Comparison of ENCODE assay signal across 8 mouse cellular contexts in genomic region chr4:155694111-155694481, GRCm38 (mm10). TPM values are rescaled to one million over a fixed set of nuclear protein-coding genes. Genes with fewer than 3 reads are reported as not detected.
DNase-seq lines count a peak whose midpoint lies in the region; ATAC-seq and TF ChIP-seq lines count a peak whose summit lies in the region.

Gene Fndc10 (plus strand): TSS chr4:155694342.

- peak within 1 kb of the TSS; percentile 96 for H3K4me2 ChIP-seq in lung, postnatal 0 days (replicated peaks; ENCODE audit: low read depth, low read length)

- H3K9me3 ChIP-seq in MEL (replicated peaks; ENCODE audit: insufficient read depth, low read length), result no peaks in the 10 kb centered on the region
- no peaks in the 10 kb centered on the region for H3K9me3 ChIP-seq in hindbrain, embryonic 10.5 days
- H3K9me3 ChIP-seq in lung, postnatal 0 days (ENCODE audit: low read length), result no peaks in the 10 kb centered on the region

- TF ChIP-seq RAD21 in MEL (IDR thresholded peaks at IDR 0.05; ENCODE audit: low read depth, low read length), result no peak

- H3K4me1 ChIP-seq in MEL (ENCODE audit: control insufficient read depth in 1 of 2, insufficient read depth in 2 of 2, low read length in 2 of 2), result peaks cover 0 to 9% of the 10 kb centered on the region in 2 experiments; a peak in 1 of 4 replicates
- H3K4me1 ChIP-seq in cerebellum, adult 2 months (ENCODE audit: control insufficient read depth, insufficient read depth, low read length), result peaks cover 29% of the 10 kb centered on the region
- peaks cover 23% of the 10 kb centered on the region for H3K4me1 ChIP-seq in hindbrain, embryonic 10.5 days (replicated peaks)
- H3K4me1 ChIP-seq in lung, postnatal 0 days (ENCODE audit: insufficient read depth, low read depth, low read length), result peaks cover 4% of the 10 kb centered on the region; the same call in 1 of the 2 replicates

- H3K4me3 ChIP-seq in MEL (ENCODE audit: control insufficient read depth in 1 of 2, insufficient read depth in 1 of 2, low read depth in 2 of 2, low read length in 2 of 2), result peak within 1 kb of the TSS; percentile 53 to 70
- peak within 1 kb of the TSS; percentile 57 for H3K4me3 ChIP-seq in cerebellum, adult 2 months (replicated peaks; ENCODE audit: insufficient read depth, low read depth, low read length)
- peak within 1 kb of the TSS; percentile 79 for H3K4me3 ChIP-seq in hindbrain, embryonic 10.5 days
- peak within 1 kb of the TSS; percentile 62 for H3K4me3 ChIP-seq in lung, postnatal 0 days (ENCODE audit: low read depth, low read length)

- no peak for TF ChIP-seq POLR2A in MEL (IDR thresholded peaks at IDR 0.05; ENCODE audit: control insufficient read depth in 1 of 2, insufficient read depth in 1 of 2, low read depth in 1 of 2, low read length in 2 of 2, poor library complexity in 1 of 2)
- 0 out of 2 replicates have a peak, but pooled peaks have one; percentile 43 for TF ChIP-seq POLR2A in cerebellum, adult 2 months (IDR thresholded peaks at IDR 0.05; ENCODE audit: borderline replicate concordance, insufficient read depth, low read length)

- ATAC-seq in frontal cortex, adult (ENCODE audit: low TSS enrichment), result peak; percentile 60
- peak; percentile 78 for ATAC-seq in lung, postnatal 0 days

- no peaks in the 10 kb centered on the region; the same call in 1 of the 2 replicates for H3K79me2 ChIP-seq in MEL (ENCODE audit: control insufficient read depth, insufficient read depth, low read length, poor library complexity)

- TF ChIP-seq CTCF in MEL (IDR thresholded peaks at IDR 0.05 in 2 of 3, conservative IDR thresholded peaks at IDR 0.05 in 1 of 3; ENCODE audit: control insufficient read depth in 1 of 3, insufficient read depth in 1 of 3, low read depth in 2 of 3, low read length in 3 of 3, poor library complexity in 1 of 3, severe bottlenecking in 1 of 3), result no peak
- TF ChIP-seq CTCF in cerebellum, adult 2 months (IDR thresholded peaks at IDR 0.05; ENCODE audit: borderline replicate concordance, insufficient read depth, low read depth, low read length), result no peak; the same call in 1 of the 2 replicates
- no peak; the same call in 1 of the 2 replicates for TF ChIP-seq CTCF in lung, postnatal 0 days (IDR thresholded peaks at IDR 0.05)

- no peak within 1 kb of the TSS for H3K27ac ChIP-seq in MEL (ENCODE audit: control insufficient read depth, low read depth, low read length)
- peak within 1 kb of the TSS; percentile 96 for H3K27ac ChIP-seq in cerebellum, adult 2 months (ENCODE audit: insufficient read depth, low read length)
- peak within 1 kb of the TSS; percentile 88 for H3K27ac ChIP-seq in hindbrain, embryonic 10.5 days
- no peak within 1 kb of the TSS for H3K27ac ChIP-seq in lung, postnatal 0 days (ENCODE audit: low read length)

- WGBS in cerebellum, adult 2 months, result 1% methylated on average over 38 of the region's 47 CpGs
- WGBS in hindbrain, embryonic 10.5 days, result 1% methylated on average over 38 of the region's 47 CpGs
- WGBS in lung, postnatal 0 days, result under 1% methylated on average over 22 of the region's 47 CpGs

- H3K9ac ChIP-seq in MEL (ENCODE audit: control insufficient read depth, low read depth, low read length, poor library complexity, severe bottlenecking), result peak within 1 kb of the TSS; percentile 68
- H3K9ac ChIP-seq in lung, postnatal 0 days (replicated peaks; ENCODE audit: low read depth), result peak within 1 kb of the TSS; percentile 32

- H3K36me3 ChIP-seq in MEL (ENCODE audit: control insufficient read depth in 1 of 2, insufficient read depth in 2 of 2, low read length in 2 of 2), result peaks cover 0 to 2% of the 10 kb centered on the region in 2 experiments; a peak in 1 of 4 replicates
- no peaks in the 10 kb centered on the region for H3K36me3 ChIP-seq in hindbrain, embryonic 10.5 days
- no peaks in the 10 kb centered on the region for H3K36me3 ChIP-seq in lung, postnatal 0 days (ENCODE audit: insufficient read depth, low read length)

- TF ChIP-seq EP300 in MEL (IDR thresholded peaks at IDR 0.05; ENCODE audit: low read depth in 1 of 2, low read length in 2 of 2), result no peak
- no peak for TF ChIP-seq EP300 in lung, postnatal 0 days (IDR thresholded peaks at IDR 0.05)

- peaks cover 0 to 5% of the 10 kb centered on the region in 2 experiments; a peak in 2 of 4 replicates for H3K27me3 ChIP-seq in MEL (ENCODE audit: control insufficient read depth in 1 of 2, insufficient read depth in 2 of 2, low read length in 2 of 2)
- H3K27me3 ChIP-seq in cerebellum, adult 2 months (ENCODE audit: control insufficient read depth, insufficient read depth, low read length), result no peaks in the 10 kb centered on the region
- peaks cover 47% of the 10 kb centered on the region for H3K27me3 ChIP-seq in hindbrain, embryonic 10.5 days (ENCODE audit: insufficient read depth, poor library complexity, severe bottlenecking)
- H3K27me3 ChIP-seq in lung, postnatal 0 days (replicated peaks; ENCODE audit: insufficient read depth, low read length), result no peaks in the 10 kb centered on the region; the same call in none of the 2 replicates

- peak; percentile 42 for DNase-seq in MEL (ENCODE audit: low read depth, low spot score)
- peak; percentile 90 for DNase-seq in cerebellum, adult 2 months
- DNase-seq in hindbrain, embryonic 10.5 days (ENCODE audit: low spot score), result peak; percentile 67
- peak in 1 of 2 experiments; percentile 61 for DNase-seq in layer of hippocampus, postnatal 25 days (ENCODE audit: extremely low spot score in 1 of 2, low spot score in 1 of 2)
- peak; percentile 25 for DNase-seq in lung, postnatal 0 days (ENCODE audit: low spot score)
- DNase-seq in right cerebral cortex, adult 18-20 months, result peak; percentile 86
- peak; percentile 63 for DNase-seq in urinary bladder, postnatal 25 days (ENCODE audit: low spot score)

TF ChIP-seq in MEL, 35 proteins besides CTCF, POLR2A, EP300 and RAD21:
- TF ChIP-seq SIN3A (IDR thresholded peaks at IDR 0.05; ENCODE audit: low read length), result 0 out of 2 replicates have a peak, but pooled peaks have one; percentile 1
- no peak for TF ChIP-seq GATA1 (IDR thresholded peaks at IDR 0.05; ENCODE audit: low read depth, low read length)
- TF ChIP-seq HCFC1 (IDR thresholded peaks at IDR 0.05; ENCODE audit: low read depth, low read length), result 0 out of 2 replicates have a peak, but pooled peaks have one; percentile 16
- no peak for TF ChIP-seq ELF1 (IDR thresholded peaks at IDR 0.05; ENCODE audit: low read depth, low read length)
- no peak for TF ChIP-seq USF2 (IDR thresholded peaks at IDR 0.05; ENCODE audit: borderline replicate concordance in 1 of 2, insufficient read depth in 1 of 2, low read depth in 1 of 2, low read length in 2 of 2)
- TF ChIP-seq SMC3 (IDR thresholded peaks at IDR 0.05; ENCODE audit: low read depth, low read length), result no peak
- TF ChIP-seq NELFE (IDR thresholded peaks at IDR 0.05; ENCODE audit: low read depth, low read length), result 0 out of 2 replicates have a peak, but pooled peaks have one; percentile 2

RNA-seq across cellular contexts. Expression of gene Fndc10, which starts in this region (rescaled TPM):
- total RNA-seq in MEL (2012; rRNA removed), result 1.1 and 2.6 TPM in 2 replicates
- polyA plus RNA-seq in MEL (2012; ENCODE audit: insufficient read depth in 1 of 2, insufficient read length in 2 of 2, low read depth in 1 of 2, low replicate concordance in 2 of 2, missing spikeins in 1 of 2), result 1 to 10 TPM in 1 of 2 experiments, not detected in 1; 5.9 TPM
- 112 and 114 TPM in 2 replicates for polyA plus RNA-seq in cerebellum, adult 2 months (2012; rRNA removed)
- polyA plus RNA-seq in hindbrain, embryonic 10.5 days (2016; fragmentation: Nextera tagmentation; extraction: Ambion mirVana), result 0.72 and 1.8 TPM in 2 replicates
- 10 to 100 TPM; 23.9 to 27.5 TPM for total RNA-seq in layer of hippocampus, postnatal 25 days (2021)
- 3.3 and 3.6 TPM in 2 replicates for polyA plus RNA-seq in lung, postnatal 0 days (2015; fragmentation: Nextera tagmentation; extraction: Ambion mirVana)

Comparison
In these comparisons a context has a peak if more than half of its experiments do, and no peak if none do; other contexts are left out.
1. RNA of gene Fndc10 (polyA plus RNA-seq): 112 to 114 TPM in cerebellum, adult 2 months; 5.9 TPM in MEL, 3.3 to 3.6 TPM in lung, postnatal 0 days and 0.72 to 1.8 TPM in hindbrain, embryonic 10.5 days; every median in the first group is over 10 times any median in the second.
2. H3K27ac ChIP-seq: peak in cerebellum, adult 2 months (single experiment) and hindbrain, embryonic 10.5 days (single experiment); none in MEL (single experiment) and lung, postnatal 0 days (single experiment).
3. Peak in every context shown above with its lines, with median percentiles within 50 percentile points of each other: H3K4me3 ChIP-seq.